Mouse (Mus musculus): Measurements from ENCODE around the gene Spag9.

Spag9 gene

GRCm38 (mm10) chr11:94047288-94047687, 51.4 kb downstream of the Spag9 start:
- DNase-seq (ENCODE audit: low read depth, low spot score): no peak

GRCm38 (mm10) chr11:94054176-94054575, 58.3 kb downstream of the Spag9 start:
- DNase-seq (ENCODE audit: low read depth, low spot score): no peak

GRCm38 (mm10) chr11:94054901-94055300, 59.0 kb downstream of the Spag9 start:
- no peak for DNase-seq (ENCODE audit: low read depth, low spot score)

- no peak for DNase-seq (ENCODE audit: low read depth, low spot score)
These were observed 68.0 kb downstream of the Spag9 start for GRCm38 (mm10) chr11:94063941-94064340.

GRCm38 (mm10) chr11:94070455-94070854, 74.6 kb downstream of the Spag9 start:
- DNase-seq (ENCODE audit: low read depth, low spot score): no peak

GRCm38 (mm10) chr11:94073283-94073682, 77.4 kb downstream of the Spag9 start:
- peak; percentile 24 for DNase-seq (ENCODE audit: low read depth, low spot score)

- DNase-seq (ENCODE audit: low read depth, low spot score): peak; percentile 84
These were observed 91.1 kb downstream of the Spag9 start for GRCm38 (mm10) chr11:94086966-94087365.

- DNase-seq (ENCODE audit: low read depth, low spot score): no peak
These were observed 94.6 kb downstream of the Spag9 start for GRCm38 (mm10) chr11:94090496-94090895.

GRCm38 (mm10) chr11:94097489-94097888, 101.6 kb downstream of the Spag9 start:
- no peak for DNase-seq (ENCODE audit: low read depth, low spot score)

- no peak for DNase-seq (ENCODE audit: low read depth, low spot score)
These were observed 102.9 kb downstream of the Spag9 start for GRCm38 (mm10) chr11:94098840-94099239.

GRCm38 (mm10) chr11:94113795-94114194, 117.9 kb downstream of the Spag9 start:
- DNase-seq (ENCODE audit: low read depth, low spot score): no peak

- no peak for DNase-seq (ENCODE audit: low read depth, low spot score)
These were observed 119.5 kb downstream of the Spag9 start for GRCm38 (mm10) chr11:94115408-94115807.

GRCm38 (mm10) chr11:94116655-94117054, 120.8 kb downstream of the Spag9 start:
- DNase-seq (ENCODE audit: low read depth, low spot score): no peak

GRCm38 (mm10) chr11:94117836-94118235, 121.9 kb downstream of the Spag9 start:
- DNase-seq (ENCODE audit: low read depth, low spot score): no peak

GRCm38 (mm10) chr11:94118612-94119011, 122.7 kb downstream of the Spag9 start:
- no peak for DNase-seq (ENCODE audit: low read depth, low spot score)

GRCm38 (mm10) chr11:94120690-94121089, 124.8 kb downstream of the Spag9 start:
- DNase-seq (ENCODE audit: low read depth, low spot score): no peak

- no peak for DNase-seq (ENCODE audit: low read depth, low spot score)
These were observed 125.6 kb downstream of the Spag9 start for GRCm38 (mm10) chr11:94121501-94121900.

- no peak for DNase-seq (ENCODE audit: low read depth, low spot score)
These were observed 126.6 kb downstream of the Spag9 start for GRCm38 (mm10) chr11:94122341-94123030.

- no peak for DNase-seq (ENCODE audit: low read depth, low spot score)
These were observed 130.8 kb downstream of the Spag9 start for GRCm38 (mm10) chr11:94126701-94127100.

GRCm38 (mm10) chr11:94127966-94128365, 132.1 kb downstream of the Spag9 start:
- peak; percentile 80 for DNase-seq (ENCODE audit: low read depth, low spot score)

GRCm38 (mm10) chr11:94128506-94128905, 132.6 kb downstream of the Spag9 start:
- no peak for DNase-seq (ENCODE audit: low read depth, low spot score)

- DNase-seq (ENCODE audit: low read depth, low spot score): peak; percentile 70
These were observed 133.6 kb downstream of the Spag9 start for GRCm38 (mm10) chr11:94129261-94130059.

All from A20 (cell line).